Mouse (Mus musculus): ENCODE measurements at regions not wholly inside any gene's neighbourhood (a gene's known extent, or its start where the extent isn't known, plus 50 kb on each side); places are given as distances from the start of the nearest gene placed in this dataset.

DNA sequence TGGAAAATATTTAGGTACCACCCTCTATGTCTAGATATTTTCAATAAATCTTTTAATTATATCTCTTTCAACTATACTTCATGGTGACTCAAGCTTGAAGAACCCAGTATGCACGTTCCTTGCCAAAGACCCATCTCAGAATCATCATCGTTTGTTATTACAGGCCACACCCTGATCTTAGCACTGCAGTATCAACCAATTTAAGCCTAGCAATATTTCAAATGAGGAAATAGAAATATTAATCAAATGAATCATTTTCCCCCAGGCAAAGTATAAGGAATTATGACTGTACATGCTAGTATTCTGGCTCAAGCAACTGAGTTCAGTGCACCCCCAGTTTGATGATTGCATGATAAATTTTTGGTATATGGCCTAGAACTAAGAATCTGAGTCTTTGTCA is 495.3 kb downstream of the Isl1 start:
- no peak for TF ChIP-seq CTCF (IDR thresholded peaks at IDR 0.05)
- no peak for TF ChIP-seq EP300 (IDR thresholded peaks at IDR 0.05; ENCODE audit: insufficient read depth, low read depth, low read length)
